9 mouse cellular contexts compared by ENCODE assay signal in genomic region chr2:25708121-25708520, GRCm38 (mm10). TPM values are rescaled to one million over a fixed set of nuclear protein-coding genes. Genes with fewer than 3 reads are reported as not detected.
DNase-seq lines count a peak whose midpoint lies in the region; ATAC-seq and TF ChIP-seq lines count a peak whose summit lies in the region.
"Had no signal": no experiment of that assay in that cellular context is flagged by ENCODE, and none has a peak within 500 bp of the region (broad histone marks: within the 10 kb centered on the region; RNA-seq: fewer than 3 reads in every experiment).

No protein-coding gene starts in this region.

- no peak for DNase-seq in testis, postnatal 14 days (ENCODE audit: low spot score)
- DNase-seq in cerebellum, adult 9-11 months: peak; percentile 53
- peak; percentile 22 for DNase-seq in gastrocnemius, postnatal 10 days
- DNase-seq in kidney, adult 9 months: peak; percentile 30
- DNase-seq in liver, embryonic 14.5 days (ENCODE audit: low read depth in 3 of 3, low spot score in 3 of 3): no peak
- DNase-seq in retina, adult 2 months (ENCODE audit: low read depth, low spot score): peak; percentile 11

- TF ChIP-seq CTCF in testis, adult 2 months (IDR thresholded peaks at IDR 0.05; ENCODE audit: control insufficient read depth, insufficient read depth, insufficient replicate concordance, low read depth, low read length): 0 out of 2 replicates have a peak, but pooled peaks have one; percentile 6
- TF ChIP-seq CTCF in liver, embryonic 14.5 days (IDR thresholded peaks at IDR 0.05; ENCODE audit: low read depth): peak; percentile 24; the same call in 1 of the 2 replicates

- no peaks in the 10 kb centered on the region for H3K36me3 ChIP-seq in testis, adult 2 months (ENCODE audit: control insufficient read depth, insufficient read depth, low read length)
- H3K36me3 ChIP-seq in liver, embryonic 14.5 days (replicated peaks; ENCODE audit: control insufficient read depth, insufficient read depth, low read depth): no peaks in the 10 kb centered on the region

- 37% methylated on average over 2 of the region's 2 CpGs for WGBS in liver, embryonic 14.5 days (ENCODE audit: insufficient replicate concordance)

- H3K9ac ChIP-seq in liver, embryonic 14.5 days (replicated peaks): no peak overlapping the region

- H3K27ac ChIP-seq in testis, adult 2 months (ENCODE audit: control insufficient read depth, insufficient read depth, low read depth, low read length): no peak overlapping the region
- no peak overlapping the region for H3K27ac ChIP-seq in liver, embryonic 14.5 days

- TF ChIP-seq EP300 in liver, embryonic 14.5 days (IDR thresholded peaks at IDR 0.05; ENCODE audit: low read depth): no peak

- no peaks in the 10 kb centered on the region for H3K9me3 ChIP-seq in liver, embryonic 14.5 days (ENCODE audit: control insufficient read depth, low read length)

- no peak overlapping the region for H3K4me3 ChIP-seq in testis, adult 2 months (ENCODE audit: control insufficient read depth, low read depth, low read length)
- H3K4me3 ChIP-seq in liver, embryonic 14.5 days (ENCODE audit: insufficient read depth in 1 of 2, low read depth in 2 of 2, low read length in 2 of 2): no peak overlapping the region

- H3K4me1 ChIP-seq in testis, adult 2 months (ENCODE audit: control insufficient read depth, insufficient read depth, low read length): no peaks in the 10 kb centered on the region
- no peaks in the 10 kb centered on the region for H3K4me1 ChIP-seq in liver, embryonic 14.5 days (replicated peaks; ENCODE audit: control insufficient read depth in 2 of 2, insufficient read depth in 2 of 2, low read length in 1 of 2)

- no peak for ATAC-seq in liver, embryonic 14.5 days (ENCODE audit: insufficient read depth)
- no peak for ATAC-seq in megakaryocyte, adult 5-6 weeks (ENCODE audit: poor library complexity, severe bottlenecking)

- no peak overlapping the region for H3K4me2 ChIP-seq in liver, embryonic 14.5 days (ENCODE audit: low read depth)

- no peak for TF ChIP-seq POLR2A in testis, adult 2 months (IDR thresholded peaks at IDR 0.05; ENCODE audit: control insufficient read depth, low read depth, low read length)

- no peaks in the 10 kb centered on the region for H3K27me3 ChIP-seq in testis, adult 2 months (ENCODE audit: control insufficient read depth, insufficient read depth, low read length)
- H3K27me3 ChIP-seq in liver, embryonic 14.5 days (ENCODE audit: control insufficient read depth, insufficient read depth, low read length): no peaks in the 10 kb centered on the region

RNA-seq across cellular contexts. Expression of gene Bmyc, which starts 1.6 kb away (rescaled TPM):
- polyA plus RNA-seq in testis, adult 2 months (2012; rRNA removed): 6.3 and 6.4 TPM in 2 replicates
- 10 to 100 TPM; 18.3 to 20.4 TPM for total RNA-seq in gastrocnemius, postnatal 10 days (2021)
- polyA plus RNA-seq in liver, embryonic 14.5 days (2012; rRNA removed): 3.9 and 5.9 TPM in 2 replicates
- 7.3 and 7.4 TPM in 2 replicates for polyA plus RNA-seq in liver, embryonic 14.5 days (2014; fragmentation: Nextera tagmentation; extraction: Ambion mirVana)
- total RNA-seq in megakaryocyte, adult 5-6 weeks (2015): 24.4 and 25.9 TPM in 2 replicates
- 7.6 and 9.3 TPM in 2 replicates for total RNA-seq in megakaryocyte, adult 5-6 weeks (2017)

RNA-seq across cellular contexts. Expression of gene Obp2a, which starts 8.3 kb away (rescaled TPM):
- polyA plus RNA-seq in testis, adult 2 months (2012; rRNA removed): not detected in 2 replicates
- not detected for total RNA-seq in gastrocnemius, postnatal 10 days (2021)
- not detected in 2 replicates for polyA plus RNA-seq in liver, embryonic 14.5 days (2012; rRNA removed)
- not detected in 2 replicates for polyA plus RNA-seq in liver, embryonic 14.5 days (2014; fragmentation: Nextera tagmentation; extraction: Ambion mirVana)
- total RNA-seq in megakaryocyte, adult 5-6 weeks (2015): not detected in 2 replicates
- not detected in 2 replicates for total RNA-seq in megakaryocyte, adult 5-6 weeks (2017)
- polyA plus RNA-seq: lung, embryonic 16.5 days had no signal

RNA-seq across cellular contexts. Expression of gene Lcn10, which starts 25.6 kb away (rescaled TPM):
- not detected in 2 replicates for polyA plus RNA-seq in testis, adult 2 months (2012; rRNA removed)
- total RNA-seq in gastrocnemius, postnatal 10 days (2021): not detected
- polyA plus RNA-seq in liver, embryonic 14.5 days (2012; rRNA removed): not detected in 2 replicates
- not detected in 2 replicates for polyA plus RNA-seq in liver, embryonic 14.5 days (2014; fragmentation: Nextera tagmentation; extraction: Ambion mirVana)
- total RNA-seq in megakaryocyte, adult 5-6 weeks (2015): not detected in 2 replicates
- not detected in 2 replicates for total RNA-seq in megakaryocyte, adult 5-6 weeks (2017)
- polyA plus RNA-seq: lung, embryonic 16.5 days had no signal

RNA-seq across cellular contexts. Expression of gene Obp2b, which starts 28.7 kb away (rescaled TPM):
- not detected in 2 replicates for polyA plus RNA-seq in testis, adult 2 months (2012; rRNA removed)
- total RNA-seq in gastrocnemius, postnatal 10 days (2021): not detected
- not detected in 2 replicates for polyA plus RNA-seq in liver, embryonic 14.5 days (2012; rRNA removed)
- not detected in 2 replicates for polyA plus RNA-seq in liver, embryonic 14.5 days (2014; fragmentation: Nextera tagmentation; extraction: Ambion mirVana)
- total RNA-seq in megakaryocyte, adult 5-6 weeks (2015): not detected in 2 replicates
- not detected in 2 replicates for total RNA-seq in megakaryocyte, adult 5-6 weeks (2017)
- polyA plus RNA-seq: lung, embryonic 16.5 days had no signal

RNA-seq across cellular contexts. Expression of gene Lcn6, which starts 31.5 kb away (rescaled TPM):
- not detected in 2 replicates for polyA plus RNA-seq in testis, adult 2 months (2012; rRNA removed)
- not detected for total RNA-seq in gastrocnemius, postnatal 10 days (2021)
- not detected in 2 replicates for polyA plus RNA-seq in liver, embryonic 14.5 days (2012; rRNA removed)
- polyA plus RNA-seq in liver, embryonic 14.5 days (2014; fragmentation: Nextera tagmentation; extraction: Ambion mirVana): not detected in 2 replicates
- total RNA-seq in megakaryocyte, adult 5-6 weeks (2015): not detected in 2 replicates
- total RNA-seq in megakaryocyte, adult 5-6 weeks (2017): not detected in 2 replicates
- polyA plus RNA-seq: lung, embryonic 16.5 days had no signal

Comparison
In these comparisons a context has a peak if more than half of its experiments do, and no peak if none do; other contexts are left out.
1. DNase-seq: peak in cerebellum, adult 9-11 months (single experiment), gastrocnemius, postnatal 10 days (single experiment), kidney, adult 9 months (single experiment) and retina, adult 2 months (single experiment); none in testis, postnatal 14 days (single experiment) and liver, embryonic 14.5 days (0 of 3).